Mouse (Mus musculus) spleen, postnatal 14 days (tissue): Measurements from ENCODE around the gene Fgr.
"Not testable (repeated sequence)": the region's sequence is repeated elsewhere in the genome, so short reads cannot be mapped to it uniquely, and the experiment has no call there.

Experiments
- DNase-seq, 2 experiments: peaks; one replicate each; pipeline ENCODE4 v3.0.0; 2021 to 2022; ENCODE audit warnings: low spot score in 2 of 2

Gene Fgr

GRCm38 (mm10) chr4:132973814-132974398, at the start of gene Fgr:
Gene Fgr (plus strand): TSS chr4:132974095.
- DNase-seq: peak; percentile 27 to 52

- not testable (repeated sequence) for DNase-seq
Observed at GRCm38 (mm10) chr4:132926520-132926919, 47.4 kb upstream of the Fgr start.

- DNase-seq: peak in 1 of 2 experiments; percentile 56
Observed at GRCm38 (mm10) chr4:132930784-132931183, 43.1 kb upstream of the Fgr start.

- DNase-seq: no peak
Observed at GRCm38 (mm10) chr4:132932752-132933404, 41.0 kb upstream of the Fgr start.

GRCm38 (mm10) chr4:132934639-132935038, 39.3 kb upstream of the Fgr start:
- no peak for DNase-seq

GRCm38 (mm10) chr4:132938181-132938941, 35.5 kb upstream of the Fgr start:
- no peak for DNase-seq

GRCm38 (mm10) chr4:132939421-132940127, 34.3 kb upstream of the Fgr start:
- DNase-seq: peak; percentile 42 to 73

GRCm38 (mm10) chr4:132941012-132941729, 32.7 kb upstream of the Fgr start:
- no peak for DNase-seq

GRCm38 (mm10) chr4:132943088-132943487, 30.8 kb upstream of the Fgr start:
- no peak for DNase-seq

- no peak for DNase-seq
Observed at GRCm38 (mm10) chr4:132944106-132944505, 29.8 kb upstream of the Fgr start.

- DNase-seq: no peak
Observed at GRCm38 (mm10) chr4:132944776-132945175, 29.1 kb upstream of the Fgr start.

GRCm38 (mm10) chr4:132945261-132946046, 28.4 kb upstream of the Fgr start:
- peak; percentile 77 to 87 for DNase-seq

- peak; percentile 48 to 62 for DNase-seq
Observed at GRCm38 (mm10) chr4:132946047-132947001, 27.6 kb upstream of the Fgr start.

GRCm38 (mm10) chr4:132949882-132950532, 23.9 kb upstream of the Fgr start:
- DNase-seq: no peak

- DNase-seq: no peak
Observed at GRCm38 (mm10) chr4:132950999-132951398, 22.9 kb upstream of the Fgr start.

GRCm38 (mm10) chr4:132954530-132955394, 19.1 kb upstream of the Fgr start:
- DNase-seq: no peak

GRCm38 (mm10) chr4:132955395-132955791, 18.5 kb upstream of the Fgr start:
- DNase-seq: no peak
